Mouse (Mus musculus) stomach, postnatal 0 days (tissue): ENCODE results near the gene Glipr2.

Source experiments
- CTCF ChIP-seq: IDR thresholded peaks from 2 replicates; pipeline ENCODE4 v1.5.1; 2016; ENCODE audit warnings: antibody characterized with exemption, low read depth, mild to moderate bottlenecking, moderate library complexity
- EP300 ChIP-seq: optimal IDR thresholded peaks from 2 replicates; pipeline ENCODE3; 2016; ENCODE audit warnings: antibody characterized with exemption

GRCm38 (mm10) chr4:43973526-43973981 is 16.4 kb downstream of the Glipr2 start:
- TF ChIP-seq CTCF (no peak), EP300 (no peak)
